29 mouse cellular contexts compared by ENCODE assay signal in genomic region chr2:122260729-122261128, GRCm38 (mm10). TPM values are rescaled to one million over a fixed set of nuclear protein-coding genes. Genes with fewer than 3 reads are reported as not detected.
DNase-seq lines count a peak whose midpoint lies in the region; ATAC-seq and TF ChIP-seq lines count a peak whose summit lies in the region.
"Had no signal": no experiment of that assay in that cellular context is flagged by ENCODE, and none has a peak within 500 bp of the region (broad histone marks: within the 10 kb centered on the region; RNA-seq: fewer than 3 reads in every experiment).

No protein-coding gene starts in this region.

- no peak for TF ChIP-seq EP300 in stomach, postnatal 0 days (optimal IDR thresholded peaks at IDR 0.05)

- H3K36me3 ChIP-seq in liver, adult 2 months (ENCODE audit: control insufficient read depth, insufficient read depth, low read length), result peaks cover 96% of the 10 kb centered on the region
- peaks cover 33% of the 10 kb centered on the region for H3K36me3 ChIP-seq in small intestine, adult 2 months (ENCODE audit: control insufficient read depth, insufficient read depth, low read length)
- H3K36me3 ChIP-seq in stomach, postnatal 0 days (ENCODE audit: control insufficient read depth, insufficient read depth, low read length), result no peaks in the 10 kb centered on the region
- H3K36me3 ChIP-seq in midbrain, embryonic 13.5 days, result no peaks in the 10 kb centered on the region
- H3K36me3 ChIP-seq: embryonic facial prominence, embryonic 10.5 days; embryonic facial prominence, embryonic 13.5 days; hindbrain, embryonic 12.5 days; hindbrain, embryonic 15.5 days had no signal

- no peak overlapping the region for H3K27ac ChIP-seq in liver, adult 2 months (replicated peaks; ENCODE audit: insufficient read depth, low read depth, low read length)
- H3K27ac ChIP-seq in small intestine, adult 2 months (ENCODE audit: insufficient read depth, low read depth, low read length), result peak overlapping the region; percentile 82
- H3K27ac ChIP-seq in stomach, postnatal 0 days (replicated peaks), result peak overlapping the region; percentile 35; the same call in 1 of the 2 replicates
- H3K27ac ChIP-seq in midbrain, embryonic 13.5 days, result no peak overlapping the region
- H3K27ac ChIP-seq: embryonic facial prominence, embryonic 10.5 days; embryonic facial prominence, embryonic 13.5 days; forebrain, embryonic 13.5 days; hindbrain, embryonic 12.5 days; hindbrain, embryonic 15.5 days had no signal

- 56% methylated on average over 5 of the region's 5 CpGs for WGBS in liver, adult 2 months
- 32% methylated on average over 5 of the region's 5 CpGs for WGBS in small intestine, adult 2 months
- WGBS in stomach, postnatal 0 days, result 63% methylated on average over 5 of the region's 5 CpGs
- WGBS in midbrain, embryonic 13.5 days, result 96% methylated on average over 5 of the region's 5 CpGs

- TF ChIP-seq CTCF in liver, adult 2 months (IDR thresholded peaks at IDR 0.05; ENCODE audit: low read depth, low read length), result no peak
- no peak for TF ChIP-seq CTCF in small intestine, adult 2 months (IDR thresholded peaks at IDR 0.05; ENCODE audit: extremely low read depth, insufficient read length, insufficient replicate concordance, low read depth, low read length)
- no peak for TF ChIP-seq CTCF in stomach, postnatal 0 days (IDR thresholded peaks at IDR 0.05; ENCODE audit: low read depth)

- no peaks in the 10 kb centered on the region for H3K79me2 ChIP-seq in liver, adult 2 months (ENCODE audit: control insufficient read depth, insufficient read depth, low read length)

- H3K4me1 ChIP-seq in liver, adult 2 months (ENCODE audit: control insufficient read depth, insufficient read depth, low read length), result no peaks in the 10 kb centered on the region
- H3K4me1 ChIP-seq in small intestine, adult 2 months (ENCODE audit: control insufficient read depth, insufficient read depth, insufficient read length, low read length), result peaks cover 16% of the 10 kb centered on the region
- no peaks in the 10 kb centered on the region for H3K4me1 ChIP-seq in stomach, postnatal 0 days (replicated peaks; ENCODE audit: control insufficient read depth, insufficient read depth)
- H3K4me1 ChIP-seq in midbrain, embryonic 13.5 days (replicated peaks), result peaks cover 19% of the 10 kb centered on the region

- H3K9ac ChIP-seq in liver, adult 2 months (ENCODE audit: low read depth, low read length), result no peak overlapping the region
- H3K9ac ChIP-seq in stomach, postnatal 0 days (ENCODE audit: low read length), result no peak overlapping the region
- H3K9ac ChIP-seq in midbrain, embryonic 13.5 days (replicated peaks), result no peak overlapping the region
- H3K9ac ChIP-seq: embryonic facial prominence, embryonic 13.5 days; forebrain, embryonic 13.5 days; hindbrain, embryonic 12.5 days; hindbrain, embryonic 15.5 days had no signal

- ATAC-seq in stomach, postnatal 0 days (ENCODE audit: low FRiP score, low TSS enrichment), result peak; percentile 50; the same call in 1 of the 2 replicates
- ATAC-seq in midbrain, embryonic 13.5 days, result no peak
- ATAC-seq: activated CD4-positive, CD25-positive, alpha-beta regulatory T cell, adult 4 months; forebrain, embryonic 13.5 days; forebrain, embryonic 16.5 days had no signal

- TF ChIP-seq POLR2A in liver, adult 2 months (IDR thresholded peaks at IDR 0.05; ENCODE audit: extremely low read depth, insufficient read depth, low read length), result no peak
- TF ChIP-seq POLR2A in small intestine, adult 2 months (IDR thresholded peaks at IDR 0.05; ENCODE audit: low read depth, low read length), result no peak

- H3K4me3 ChIP-seq in liver, adult 2 months (ENCODE audit: insufficient read depth, low read depth, low read length), result no peak overlapping the region
- H3K4me3 ChIP-seq in small intestine, adult 2 months (ENCODE audit: low read depth, low read length), result no peak overlapping the region
- no peak overlapping the region for H3K4me3 ChIP-seq in stomach, postnatal 0 days (ENCODE audit: low read depth, low read length)
- no peak overlapping the region for H3K4me3 ChIP-seq in midbrain, embryonic 13.5 days (replicated peaks)
- H3K4me3 ChIP-seq: embryonic facial prominence, embryonic 10.5 days; embryonic facial prominence, embryonic 13.5 days; erythroblast, embryonic 14.5 days; forebrain, embryonic 13.5 days; hindbrain, embryonic 12.5 days; hindbrain, embryonic 15.5 days had no signal

- H3K9me3 ChIP-seq in stomach, postnatal 0 days (ENCODE audit: control insufficient read depth, low read length), result no peaks in the 10 kb centered on the region
- H3K9me3 ChIP-seq in midbrain, embryonic 13.5 days, result no peaks in the 10 kb centered on the region
- H3K9me3 ChIP-seq: embryonic facial prominence, embryonic 10.5 days; embryonic facial prominence, embryonic 13.5 days; forebrain, embryonic 13.5 days; hindbrain, embryonic 12.5 days; hindbrain, embryonic 15.5 days had no signal

- no peak overlapping the region for H3K4me2 ChIP-seq in stomach, postnatal 0 days (replicated peaks; ENCODE audit: low read depth)
- H3K4me2 ChIP-seq in midbrain, embryonic 13.5 days (replicated peaks), result no peak overlapping the region
- H3K4me2 ChIP-seq: embryonic facial prominence, embryonic 13.5 days; forebrain, embryonic 13.5 days; heart, embryonic 11.5 days; hindbrain, embryonic 12.5 days; hindbrain, embryonic 15.5 days had no signal

- H3K27me3 ChIP-seq in liver, adult 2 months (ENCODE audit: control insufficient read depth, insufficient read depth, low read length), result no peaks in the 10 kb centered on the region
- no peaks in the 10 kb centered on the region for H3K27me3 ChIP-seq in small intestine, adult 2 months (ENCODE audit: control insufficient read depth, insufficient read depth, low read length)
- no peaks in the 10 kb centered on the region for H3K27me3 ChIP-seq in stomach, postnatal 0 days (ENCODE audit: control insufficient read depth, insufficient read depth, low read length)
- no peaks in the 10 kb centered on the region for H3K27me3 ChIP-seq in midbrain, embryonic 13.5 days
- H3K27me3 ChIP-seq: embryonic facial prominence, embryonic 13.5 days; forebrain, embryonic 13.5 days; hindbrain, embryonic 12.5 days; hindbrain, embryonic 15.5 days had no signal

- peak; percentile 22 for DNase-seq in liver, adult 2 months (ENCODE audit: extremely low read depth, low read depth, low spot score)
- DNase-seq in liver, result no peak
- peak; percentile 42 for DNase-seq in stomach, postnatal 0 days (ENCODE audit: low spot score)
- no peak for DNase-seq in cerebellum, adult 9-10 months
- DNase-seq: adrenal gland, postnatal 10 days; adrenal gland, postnatal 36 days; cerebellum, adult 18-20 months; cerebellum, postnatal 10 days; cerebellum, postnatal 36 days; embryo, embryonic 11 days; gastrocnemius, postnatal 10 days; heart, adult 11 months had no signal

RNA-seq across cellular contexts. Expression of gene Sord, which starts 26.2 kb away (rescaled TPM):
- 1,007 and 1,092 TPM in 2 replicates for total RNA-seq in liver, adult 2 months (2014; rRNA removed)
- polyA plus RNA-seq in liver, adult 2 months (2012; rRNA removed), result 365 and 586 TPM in 2 replicates
- polyA plus RNA-seq in small intestine, adult 2 months (2012; rRNA removed), result 16.1 and 71.5 TPM in 2 replicates
- polyA plus RNA-seq in stomach, postnatal 0 days (2015; fragmentation: Nextera tagmentation; extraction: Ambion mirVana), result 49.7 and 51.2 TPM in 2 replicates
- polyA plus RNA-seq in midbrain, embryonic 13.5 days (2015; fragmentation: Nextera tagmentation; extraction: Ambion mirVana), result 18.2 and 20.0 TPM in 2 replicates

RNA-seq across cellular contexts. Expression of gene Duox2, which starts 37.5 kb away (rescaled TPM):
- total RNA-seq in liver, adult 2 months (2014; rRNA removed), result 0.07 TPM in 1 of 2 replicates, not detected in the other
- 0.02 and 0.04 TPM in 2 replicates for polyA plus RNA-seq in liver, adult 2 months (2012; rRNA removed)
- 13.5 and 133 TPM in 2 replicates for polyA plus RNA-seq in small intestine, adult 2 months (2012; rRNA removed)
- polyA plus RNA-seq in stomach, postnatal 0 days (2015; fragmentation: Nextera tagmentation; extraction: Ambion mirVana), result 15.2 and 17.2 TPM in 2 replicates
- 0.04 TPM in 1 of 2 replicates, not detected in the other for polyA plus RNA-seq in midbrain, embryonic 13.5 days (2015; fragmentation: Nextera tagmentation; extraction: Ambion mirVana)
- total RNA-seq: hematopoietic stem cell, adult 5-6 weeks had no signal
- polyA plus RNA-seq: activated CD4-positive, CD25-positive, alpha-beta regulatory T cell, adult 4 months; embryonic facial prominence, embryonic 10.5 days; erythroblast, embryonic 14.5 days; forebrain, embryonic 13.5 days; forebrain, embryonic 16.5 days; hindbrain, embryonic 12.5 days; hindbrain, embryonic 15.5 days had no signal

RNA-seq across cellular contexts. Expression of gene Duoxa2, which starts 38.0 kb away (rescaled TPM):
- total RNA-seq in liver, adult 2 months (2014; rRNA removed), result 0.09 TPM in 1 of 2 replicates, not detected in the other
- polyA plus RNA-seq in liver, adult 2 months (2012; rRNA removed), result not detected in 2 replicates
- polyA plus RNA-seq in small intestine, adult 2 months (2012; rRNA removed), result 33.7 and 324 TPM in 2 replicates
- polyA plus RNA-seq in stomach, postnatal 0 days (2015; fragmentation: Nextera tagmentation; extraction: Ambion mirVana), result 98.8 and 101 TPM in 2 replicates
- not detected in 2 replicates for polyA plus RNA-seq in midbrain, embryonic 13.5 days (2015; fragmentation: Nextera tagmentation; extraction: Ambion mirVana)
- total RNA-seq: adrenal gland, postnatal 10 days; adrenal gland, postnatal 36 days; gastrocnemius, adult 18-20 months; gastrocnemius, postnatal 10 days; gastrocnemius, postnatal 4 days; hematopoietic stem cell, adult 5-6 weeks had no signal
- polyA plus RNA-seq: activated CD4-positive, CD25-positive, alpha-beta regulatory T cell, adult 4 months; cortical plate, adult 2 months; embryonic facial prominence, embryonic 10.5 days; embryonic facial prominence, embryonic 13.5 days; erythroblast, embryonic 14.5 days; forebrain, embryonic 13.5 days; forebrain, embryonic 16.5 days; heart, embryonic 11.5 days; heart, embryonic 14.5 days; hindbrain, embryonic 12.5 days had no signal

RNA-seq across cellular contexts. Expression of gene Duoxa1, which starts 52.8 kb away (rescaled TPM):
- not detected in 2 replicates for total RNA-seq in liver, adult 2 months (2014; rRNA removed)
- not detected in 2 replicates for polyA plus RNA-seq in liver, adult 2 months (2012; rRNA removed)
- 0.08 and 0.66 TPM in 2 replicates for polyA plus RNA-seq in small intestine, adult 2 months (2012; rRNA removed)
- 17.3 and 19.4 TPM in 2 replicates for polyA plus RNA-seq in stomach, postnatal 0 days (2015; fragmentation: Nextera tagmentation; extraction: Ambion mirVana)
- polyA plus RNA-seq in midbrain, embryonic 13.5 days (2015; fragmentation: Nextera tagmentation; extraction: Ambion mirVana), result 0.20 and 0.39 TPM in 2 replicates
- total RNA-seq: adrenal gland, postnatal 36 days; hematopoietic stem cell, adult 5-6 weeks had no signal
- polyA plus RNA-seq: erythroblast, embryonic 14.5 days; forebrain, embryonic 13.5 days; forebrain, embryonic 16.5 days; heart, embryonic 11.5 days; heart, embryonic 14.5 days; heart, postnatal 0 days had no signal

RNA-seq across cellular contexts. Expression of gene Duox1, which starts 54.7 kb away (rescaled TPM):
- total RNA-seq in liver, adult 2 months (2014; rRNA removed), result not detected in 2 replicates
- polyA plus RNA-seq in liver, adult 2 months (2012; rRNA removed), result not detected in 2 replicates
- 0.11 and 0.16 TPM in 2 replicates for polyA plus RNA-seq in small intestine, adult 2 months (2012; rRNA removed)
- polyA plus RNA-seq in stomach, postnatal 0 days (2015; fragmentation: Nextera tagmentation; extraction: Ambion mirVana), result 3.5 and 4.3 TPM in 2 replicates
- 0.13 and 0.15 TPM in 2 replicates for polyA plus RNA-seq in midbrain, embryonic 13.5 days (2015; fragmentation: Nextera tagmentation; extraction: Ambion mirVana)
- total RNA-seq: adrenal gland, postnatal 10 days; hematopoietic stem cell, adult 5-6 weeks had no signal
- polyA plus RNA-seq: activated CD4-positive, CD25-positive, alpha-beta regulatory T cell, adult 4 months; cortical plate, adult 2 months; erythroblast, embryonic 14.5 days; forebrain, embryonic 13.5 days; heart, embryonic 11.5 days; heart, postnatal 0 days had no signal

Comparison
In these comparisons a context has a peak if more than half of its experiments do, and no peak if none do; other contexts are left out.
1. DNase-seq: peak in liver, adult 2 months (single experiment) and stomach, postnatal 0 days (single experiment); none in liver (single experiment) and cerebellum, adult 9-10 months (single experiment).
2. H3K27ac ChIP-seq: peak in small intestine, adult 2 months (single experiment) and stomach, postnatal 0 days (single experiment); none in liver, adult 2 months (single experiment) and midbrain, embryonic 13.5 days (single experiment).
3. RNA of gene Duox2, which starts 37.5 kb away (polyA plus RNA-seq): 13.5 to 133 TPM in small intestine, adult 2 months and 15.2 to 17.2 TPM in stomach, postnatal 0 days; 0.04 TPM in midbrain, embryonic 13.5 days and 0.02 to 0.04 TPM in liver, adult 2 months; every median in the first group is over 10 times any median in the second.
4. RNA of gene Duoxa2, which starts 38.0 kb away (polyA plus RNA-seq): 33.7 to 324 TPM in small intestine, adult 2 months and 98.8 to 101 TPM in stomach, postnatal 0 days; not detected in midbrain, embryonic 13.5 days and not detected in liver, adult 2 months; every median in the first group is over 10 times any median in the second.